Mouse (Mus musculus) C2C12 (cell line): Measurements from ENCODE around the gene Primpol.

ENCODE experiments used
- CTCF ChIP-seq: IDR thresholded peaks from one replicate; pipeline ENCODE4 v1.5.1; 2011; ENCODE audit not compliant: control insufficient read depth, insufficient read depth, insufficient read length
- MAX ChIP-seq: IDR thresholded peaks from one replicate; pipeline ENCODE4 v1.6.1; 2011; ENCODE audit warnings: mild to moderate bottlenecking, control low read depth
- MYOD1 ChIP-seq: IDR thresholded peaks from one replicate; pipeline ENCODE4 v1.6.1; 2011; ENCODE audit warnings: low read depth; ENCODE audit not compliant: control insufficient read depth, insufficient read length

DNA sequence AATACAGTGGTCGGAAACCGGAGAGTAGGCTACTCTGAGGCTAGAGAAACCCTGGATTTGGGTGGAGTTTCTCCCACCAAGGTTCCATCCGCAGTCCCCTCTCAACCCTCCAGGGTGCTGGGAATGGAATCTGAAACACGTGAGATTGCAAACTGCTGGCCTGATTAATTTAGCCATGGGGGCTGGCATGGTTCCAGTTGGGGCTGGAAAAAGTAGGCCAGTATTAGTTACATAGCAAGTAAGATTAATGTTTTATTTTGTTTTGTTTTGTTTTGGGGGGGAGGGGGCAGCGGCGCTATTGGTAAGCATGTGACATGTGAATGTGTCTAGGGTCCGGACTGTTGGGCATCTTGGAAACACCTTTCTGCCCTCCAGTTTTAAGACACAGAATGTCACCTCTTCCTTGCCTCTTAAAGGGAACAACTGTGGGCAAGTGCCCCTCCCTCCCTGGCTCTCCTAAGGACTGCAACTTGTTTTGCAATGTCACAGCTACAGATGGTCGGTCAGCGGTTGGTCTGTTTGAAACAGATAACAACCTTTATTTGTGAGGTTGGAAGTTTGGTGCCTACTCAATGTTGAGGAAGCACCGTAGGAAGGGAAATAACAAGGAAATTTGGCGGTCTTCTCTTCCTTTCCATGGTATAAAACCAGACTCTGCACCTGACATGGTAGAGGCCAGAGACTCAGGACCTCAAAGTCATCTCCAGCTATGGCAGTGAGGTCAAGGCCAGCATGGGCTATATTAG lies 70.4 kb downstream of the Primpol start:
- TF ChIP-seq CTCF (no peak), MYOD1 (no peak), MAX (no peak)
